Mouse (Mus musculus): ENCODE measurements around the gene D630036H23Rik.
"Not testable (repeated sequence)": the region's sequence is repeated elsewhere in the genome, so short reads cannot be mapped to it uniquely, and the experiment has no call there.

D630036H23Rik gene

DNA sequence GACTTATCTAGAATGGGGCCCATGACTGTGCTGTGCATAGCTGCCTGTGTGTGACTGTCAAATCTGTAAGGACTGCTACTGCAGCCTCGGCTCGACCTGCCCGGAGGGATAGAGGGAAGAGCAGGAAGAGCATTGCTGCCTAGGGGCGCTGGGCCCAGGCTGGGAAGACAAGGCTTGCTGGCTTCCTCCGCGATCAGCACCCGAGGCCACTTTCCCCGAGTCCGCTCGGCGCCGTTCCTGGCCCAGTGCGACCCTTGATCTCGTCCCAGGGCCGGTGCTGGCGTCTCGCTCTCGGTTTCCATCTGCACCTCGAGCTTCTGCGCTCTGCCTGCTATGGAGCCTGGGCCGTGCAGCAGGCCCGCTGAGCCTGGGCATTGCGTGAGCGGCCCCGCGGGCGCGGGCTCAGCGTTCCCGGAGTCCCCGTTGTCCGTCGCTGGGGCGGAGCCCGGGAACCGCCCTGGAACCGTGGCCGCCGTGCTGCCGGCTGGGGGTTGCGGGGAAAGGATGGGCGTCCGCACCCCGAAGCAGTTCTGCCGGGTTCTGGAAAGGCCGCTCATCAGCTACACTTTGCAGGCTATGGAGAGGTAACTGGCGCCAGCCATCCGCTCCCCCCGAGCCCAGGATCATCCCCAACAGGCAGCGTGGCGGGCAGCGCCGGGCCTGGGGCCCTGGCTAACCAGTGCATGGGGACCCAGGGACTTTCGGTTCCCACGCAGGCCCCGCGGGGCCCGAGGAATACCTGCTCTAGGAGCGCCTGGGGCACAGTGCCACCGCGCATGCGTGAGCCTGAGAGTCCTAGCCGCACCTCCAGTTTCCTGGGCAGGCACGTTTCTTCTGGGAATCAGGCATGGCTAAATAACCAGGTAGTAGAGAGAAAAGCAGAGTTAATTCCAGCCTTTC lies at the start of gene D630036H23Rik, which contains the start of gene Ispd:
Gene D630036H23Rik (minus strand): TSS at position 741 of the 900 bp plus-strand sequence.
Gene Ispd (plus strand): TSS at position 10 of the 900 bp plus-strand sequence.
- in situ Hi-C loops (cut with MboI): no loop called here

DNA sequence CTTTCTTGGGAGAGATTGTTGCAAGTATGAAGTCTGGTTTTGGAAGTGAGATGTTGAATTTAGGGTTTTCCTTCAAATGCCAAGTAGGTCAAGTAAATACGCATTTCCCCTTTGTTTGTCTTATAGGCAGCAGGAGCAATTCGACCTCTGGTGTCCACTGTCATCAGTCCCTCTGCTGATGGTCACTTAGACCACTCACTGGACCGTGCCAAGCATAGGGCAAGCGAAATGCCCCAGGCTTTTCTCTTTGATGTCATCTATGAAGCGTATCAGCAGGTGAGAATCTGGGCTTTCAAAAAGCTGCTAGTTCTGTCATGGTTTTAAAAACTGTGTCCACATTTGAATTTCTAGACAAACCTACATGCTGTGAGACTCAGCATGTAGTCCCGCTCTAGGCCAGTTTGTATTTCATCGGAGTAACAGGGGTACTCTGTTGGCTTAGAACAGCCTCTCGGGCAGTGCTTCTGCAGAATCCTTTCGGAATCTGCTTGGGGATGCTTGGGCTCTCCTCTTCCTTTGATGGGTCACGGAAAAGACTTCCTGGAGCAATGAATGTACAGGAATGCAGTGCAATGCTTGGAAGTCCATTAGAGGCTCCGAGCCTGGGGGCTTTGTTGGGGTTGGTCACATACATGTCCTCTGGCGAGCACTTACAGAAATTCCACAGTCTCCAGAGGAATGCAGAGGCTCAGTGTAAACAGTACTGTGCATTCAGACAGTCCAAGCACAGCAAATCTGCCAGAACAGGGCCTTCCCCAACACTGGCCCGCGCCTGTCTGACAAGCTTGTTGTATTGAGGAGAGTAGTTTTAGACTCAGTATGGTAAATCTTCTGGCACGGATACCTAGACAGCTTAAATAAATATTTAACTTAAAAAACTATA lies 44.4 kb upstream of the D630036H23Rik start:
- in situ Hi-C loops (cut with MboI): no loop called here

DNA sequence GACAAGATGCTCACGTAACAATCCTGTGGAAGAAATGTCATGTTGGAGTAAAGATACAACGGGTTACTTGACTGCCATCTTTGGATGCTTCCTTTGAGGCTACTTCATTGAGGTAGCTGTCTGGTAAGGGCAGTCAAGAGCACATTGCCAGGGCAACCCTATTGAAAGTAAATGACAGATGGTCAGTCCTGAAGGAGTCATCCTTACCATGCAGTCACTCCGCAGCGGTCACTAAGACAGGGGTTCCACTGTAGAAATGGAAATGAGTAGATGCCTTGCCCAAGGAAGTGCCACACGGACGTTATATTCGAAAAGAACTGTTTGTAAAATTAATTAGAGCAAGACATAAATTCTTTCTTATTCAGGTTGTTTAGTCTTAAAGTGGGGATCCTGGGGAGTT lies 43.3 kb upstream of the D630036H23Rik start:
- in situ Hi-C loops (cut with MboI): no loop called here

DNA sequence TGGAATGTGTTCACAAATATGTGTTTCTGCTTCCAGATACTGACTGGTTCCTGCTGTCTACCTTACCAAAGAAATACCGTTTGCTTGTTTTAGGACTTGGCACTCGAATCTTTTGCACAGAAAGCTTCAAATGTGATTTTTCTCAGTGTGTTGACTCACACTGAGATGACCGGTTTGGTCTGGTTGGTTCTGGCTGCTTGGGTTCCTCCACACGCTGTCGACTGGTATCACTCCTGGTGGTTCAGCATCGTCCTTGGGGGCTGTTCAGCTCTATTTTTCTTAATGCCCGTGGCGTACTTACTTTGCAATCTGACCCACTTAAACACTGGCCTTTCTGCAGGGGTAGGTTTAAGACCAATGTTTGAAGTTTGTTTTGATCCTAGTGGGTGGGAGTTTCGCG lies 41.7 kb upstream of the D630036H23Rik start:
- in situ Hi-C loops (cut with MboI): no loop called here

DNA sequence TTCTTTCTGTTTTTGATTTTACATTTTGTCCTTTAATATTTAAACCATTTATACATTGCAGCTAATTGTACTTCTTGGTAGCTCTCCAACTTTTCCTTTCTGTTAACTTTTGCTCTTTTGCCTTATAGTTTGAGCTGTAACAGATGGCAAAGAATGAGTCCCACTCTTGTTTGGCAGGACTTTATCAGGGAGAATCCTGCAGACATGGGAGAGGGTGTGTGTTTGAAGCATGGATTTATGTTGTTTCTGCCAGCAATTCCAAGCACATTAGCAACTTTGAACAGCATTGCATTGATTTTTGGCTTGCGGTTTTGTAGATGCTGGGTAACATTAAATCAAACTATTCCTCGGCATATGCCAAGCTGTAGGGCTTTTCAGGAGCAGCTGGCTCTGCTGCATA lies 13.1 kb upstream of the D630036H23Rik start:
- in situ Hi-C loops (cut with MboI): no loop called here

DNA sequence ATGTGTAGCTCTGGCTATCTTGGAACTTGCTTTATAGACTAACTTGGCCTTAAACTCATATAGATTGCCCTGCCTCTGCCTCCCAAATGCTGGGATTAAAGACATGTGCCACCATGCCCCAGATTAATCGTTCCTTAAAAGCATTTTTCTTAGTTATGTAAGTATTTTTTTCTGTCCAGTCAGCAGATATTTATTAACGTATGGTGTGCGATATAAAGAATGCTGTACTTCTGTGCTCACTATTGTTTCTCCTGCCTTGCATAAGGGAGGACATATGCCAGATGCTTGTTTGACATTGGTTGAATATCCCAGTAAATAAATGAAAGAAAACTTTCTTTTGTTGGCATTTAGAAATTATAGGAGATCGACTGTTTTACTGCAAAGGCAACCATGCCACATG lies 5.0 kb upstream of the D630036H23Rik start:
- in situ Hi-C loops (cut with MboI): no loop called here

DNA sequence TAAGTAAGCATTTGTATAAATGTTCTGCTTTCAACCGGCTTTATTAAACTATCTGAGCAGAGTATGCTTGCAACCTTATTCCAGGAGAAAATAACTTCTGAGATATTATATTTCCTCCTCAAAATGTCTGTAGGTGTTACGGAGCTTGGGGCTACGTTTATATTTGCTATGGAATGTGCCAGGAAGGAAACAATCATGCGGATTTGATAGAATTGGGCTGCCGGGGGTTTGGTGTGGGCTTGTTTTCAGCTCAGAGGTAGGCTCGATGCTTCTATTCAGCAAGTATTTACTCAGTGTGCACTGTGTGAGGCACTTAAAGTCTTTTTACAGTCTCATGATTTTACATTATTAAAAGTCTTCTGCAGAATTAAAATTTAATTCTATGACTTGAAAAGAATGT lies 3.4 kb upstream of the D630036H23Rik start:
- in situ Hi-C loops (cut with MboI): no loop called here

DNA sequence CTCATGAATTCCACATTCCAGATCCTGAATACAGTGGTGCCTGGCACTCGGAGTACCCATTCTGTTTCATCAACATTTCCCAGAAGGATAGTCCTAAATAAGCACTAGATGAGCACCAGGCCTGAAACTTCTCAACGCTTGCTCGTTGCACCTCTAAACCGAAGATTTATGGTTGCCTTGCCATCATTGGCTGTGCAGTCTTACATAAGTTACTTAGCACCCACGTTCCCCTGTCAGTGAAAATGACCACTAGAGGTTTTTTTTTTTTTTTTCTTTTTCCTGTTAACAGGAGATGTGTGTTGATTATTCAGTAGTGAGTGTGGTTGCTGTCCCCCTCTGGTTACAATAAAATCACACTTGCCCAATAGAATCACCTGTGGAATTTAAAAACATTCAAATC lies 1.2 kb downstream of the D630036H23Rik start:
- in situ Hi-C loops (cut with MboI): no loop called here

DNA sequence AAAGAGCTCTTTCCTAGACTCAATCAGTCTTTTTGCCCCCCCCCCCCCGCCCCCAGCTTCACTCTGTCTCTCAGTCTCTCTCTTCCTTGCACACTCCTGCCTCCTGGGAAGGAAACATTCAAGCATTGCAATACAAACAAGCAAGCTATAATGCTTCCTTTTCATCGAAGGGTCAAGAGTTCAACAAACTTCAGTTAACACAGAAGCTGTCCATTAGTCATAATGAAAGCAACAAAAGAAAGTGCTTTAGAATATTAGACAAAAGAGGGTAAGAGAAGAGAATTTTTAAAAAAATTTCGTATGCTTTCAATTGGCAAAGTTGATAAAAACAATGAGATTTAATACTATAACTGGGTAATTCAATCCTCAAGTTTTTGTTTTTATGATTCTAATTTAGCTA lies 1.7 kb downstream of the D630036H23Rik start:
- in situ Hi-C loops (cut with MboI): no loop called here

DNA sequence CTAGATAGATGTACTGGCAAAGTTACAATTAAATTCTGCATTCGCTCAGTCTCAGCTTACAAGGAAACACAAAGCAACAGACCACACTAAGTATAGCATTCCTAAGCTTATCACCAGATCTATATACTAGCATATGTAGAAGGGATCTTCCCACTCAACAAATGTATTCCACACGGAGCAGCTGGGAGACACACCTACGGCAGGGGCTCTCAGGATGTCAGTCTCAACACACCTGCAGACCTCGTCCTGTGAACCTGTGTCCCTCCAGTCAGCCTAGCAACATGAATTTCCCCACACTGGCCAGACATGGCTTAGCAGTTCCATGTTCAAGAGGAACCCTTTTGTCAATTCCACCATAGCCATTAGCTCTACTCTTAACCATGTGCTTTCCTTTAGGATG lies 5.6 kb downstream of the D630036H23Rik start:
- in situ Hi-C loops (cut with MboI): not testable (repeated sequence)

DNA sequence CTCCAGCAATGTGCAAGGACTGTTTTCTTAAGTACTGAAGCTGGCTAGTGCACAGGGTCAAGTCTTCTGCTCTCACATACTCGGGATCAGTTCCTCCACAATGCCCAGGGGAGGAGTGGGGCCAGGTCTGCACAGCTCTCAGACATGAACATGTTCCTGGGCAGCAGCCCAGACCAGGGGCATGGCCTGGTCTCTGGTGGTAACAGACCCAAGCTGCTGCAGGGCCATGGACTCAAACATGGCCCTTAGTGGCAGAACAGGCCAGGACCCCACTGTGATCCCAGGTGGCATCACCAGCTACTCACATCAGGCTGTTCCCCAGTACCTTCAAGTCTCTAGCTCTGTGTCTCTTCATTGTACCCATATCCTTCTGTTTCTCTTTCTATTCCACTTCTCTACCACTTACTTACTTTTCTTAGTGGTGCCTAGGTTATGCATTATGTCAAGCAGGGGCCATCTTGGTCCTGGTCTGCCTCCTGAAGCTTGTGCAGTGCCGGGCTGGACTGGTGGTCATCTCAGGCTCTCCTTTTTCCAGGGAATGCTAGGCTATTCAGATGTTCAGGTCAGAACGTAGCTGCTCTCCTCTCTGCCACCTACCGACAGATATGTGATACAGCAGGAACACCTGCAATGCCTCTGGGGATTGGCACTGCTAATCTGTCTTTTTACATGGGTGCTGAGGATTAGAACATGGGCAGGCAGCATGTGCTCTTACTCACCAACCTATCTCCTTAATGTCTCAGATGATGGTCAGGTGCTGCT lies 8.6 kb downstream of the D630036H23Rik start:
- in situ Hi-C loops (cut with MboI): no loop called here

- in situ Hi-C loops (cut with MboI): no loop called here
These were observed 18.0 kb downstream of the D630036H23Rik start for GRCm38 (mm10) chr12:36364013-36364412.

- in situ Hi-C loops (cut with MboI): no loop called here
These were observed 21.3 kb downstream of the D630036H23Rik start for GRCm38 (mm10) chr12:36360693-36361092.

DNA sequence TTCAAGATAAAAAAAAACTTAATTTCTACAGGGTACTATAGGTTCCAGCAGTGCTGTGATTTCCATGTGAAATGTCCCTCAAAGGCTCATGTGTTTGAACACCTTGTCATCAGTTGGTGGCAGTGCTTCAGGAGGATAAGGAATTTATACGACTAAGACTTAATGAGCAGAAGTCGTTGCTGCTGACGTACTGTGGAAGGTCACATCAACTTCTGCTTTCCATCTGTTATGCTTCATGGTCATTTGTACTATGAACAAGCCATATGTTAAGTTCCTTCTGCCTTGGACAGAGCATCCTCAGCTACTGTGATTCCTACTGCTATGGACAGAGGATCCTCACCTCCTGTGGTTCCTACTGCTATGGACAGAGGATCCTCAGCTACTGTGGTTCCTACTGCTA lies 21.9 kb downstream of the D630036H23Rik start:
- in situ Hi-C loops (cut with MboI): no loop called here

GRCm38 (mm10) chr12:36344131-36344530 lies 37.9 kb downstream of the D630036H23Rik start:
- in situ Hi-C loops (cut with MboI): no loop called here

GRCm38 (mm10) chr12:36333837-36334281 lies 48.1 kb downstream of the D630036H23Rik start:
- in situ Hi-C loops (cut with MboI): no loop called here

DNA sequence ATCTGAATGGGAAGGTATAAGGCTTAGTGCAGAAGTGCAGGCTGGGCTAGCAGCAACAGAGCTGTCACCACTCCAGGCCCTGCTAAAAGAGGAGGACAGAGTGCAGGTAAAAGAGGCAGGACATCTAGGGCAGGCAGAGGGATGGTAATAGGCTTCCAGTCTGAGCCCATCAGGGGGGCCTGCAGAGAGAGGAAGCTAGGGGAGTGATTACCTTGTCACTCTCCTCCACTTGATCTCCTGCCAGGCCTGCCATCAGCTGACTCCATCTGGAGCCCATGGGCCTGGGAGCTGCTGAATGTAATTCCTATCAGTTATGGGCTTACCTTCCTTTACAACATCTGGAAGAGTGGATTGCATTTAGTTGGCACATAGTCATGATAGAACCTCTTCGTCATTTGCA lies 49.3 kb downstream of the D630036H23Rik start:
- in situ Hi-C loops (cut with MboI): no loop called here

All from mature B cell (primary cell).